Mouse (Mus musculus): ENCODE results near the gene Abcc12. TPM values are rescaled to one million over a fixed set of nuclear protein-coding genes. Genes with fewer than 3 reads are reported as not detected.

Gene Abcc12
- 0.13 TPM in 1 of 2 replicates, not detected in the other for polyA plus RNA-seq (2012; rRNA removed)

GRCm38 (mm10) chr8:86580458-86580857 is at the start of gene Abcc12:
Abcc12 (minus strand) TSS chr8:86580686.

GRCm38 (mm10) chr8:86623911-86624731 is 43.6 kb upstream of the Abcc12 start, which contains the start of gene Lonp2:
Lonp2 (plus strand) TSS chr8:86624043.

Other genes with a start within 250 kb of the Abcc12 start
- 49.7 and 51.2 TPM in 2 replicates for gene Lonp2, start 43.4 kb upstream of the Abcc12 start, polyA plus RNA-seq (2012; rRNA removed)
- gene Gm10638, start 165.0 kb upstream of the Abcc12 start, polyA plus RNA-seq (2012; rRNA removed): 4.8 and 8.4 TPM in 2 replicates
- gene Siah1a, start 165.2 kb upstream of the Abcc12 start, polyA plus RNA-seq (2012; rRNA removed): 6.7 and 8.3 TPM in 2 replicates